Mouse (Mus musculus) cerebellum, adult 9-10 months (tissue): ENCODE results near the gene Dab1.
A peak's percentile ranks its signal among the peaks of the same experiment; 100 is the strongest.

Source experiments
- DNase-seq: peaks from one replicate; pipeline ENCODE4 v3.0.0; 2022

Gene Dab1

GRCm38 (mm10) chr4:104008406-104008805, 389.2 kb downstream of the Dab1 start:
- peak; percentile 74 for DNase-seq

GRCm38 (mm10) chr4:104011683-104012082, 392.5 kb downstream of the Dab1 start:
- DNase-seq = no peak

GRCm38 (mm10) chr4:104012150-104012549, 393.0 kb downstream of the Dab1 start:
- no peak for DNase-seq

GRCm38 (mm10) chr4:104025117-104025694, 406.0 kb downstream of the Dab1 start:
- no peak for DNase-seq

GRCm38 (mm10) chr4:104026834-104027233, 407.7 kb downstream of the Dab1 start:
- no peak for DNase-seq

GRCm38 (mm10) chr4:104027239-104027638, 408.1 kb downstream of the Dab1 start:
- DNase-seq = no peak

GRCm38 (mm10) chr4:104036091-104036490, 416.9 kb downstream of the Dab1 start:
- DNase-seq = no peak

- DNase-seq = no peak
These were observed 420.4 kb downstream of the Dab1 start for GRCm38 (mm10) chr4:104039588-104039987.

GRCm38 (mm10) chr4:104043441-104043840, 424.3 kb downstream of the Dab1 start:
- no peak for DNase-seq

- DNase-seq = no peak
These were observed 425.5 kb downstream of the Dab1 start for GRCm38 (mm10) chr4:104044634-104045033.

- no peak for DNase-seq
These were observed 429.0 kb downstream of the Dab1 start for GRCm38 (mm10) chr4:104047966-104048804.

GRCm38 (mm10) chr4:104057116-104057515, 438.0 kb downstream of the Dab1 start:
- no peak for DNase-seq

- no peak for DNase-seq
These were observed 440.4 kb downstream of the Dab1 start for GRCm38 (mm10) chr4:104059569-104059968.

- DNase-seq = no peak
These were observed 443.2 kb downstream of the Dab1 start for GRCm38 (mm10) chr4:104062356-104062755.

GRCm38 (mm10) chr4:104066901-104067300, 447.7 kb downstream of the Dab1 start:
- DNase-seq = no peak

GRCm38 (mm10) chr4:104067748-104068147, 448.6 kb downstream of the Dab1 start:
- DNase-seq = no peak

GRCm38 (mm10) chr4:104071296-104071695, 452.1 kb downstream of the Dab1 start:
- DNase-seq = no peak

GRCm38 (mm10) chr4:104073920-104074459, 454.8 kb downstream of the Dab1 start:
- DNase-seq = no peak

- DNase-seq = no peak
These were observed 458.6 kb downstream of the Dab1 start for GRCm38 (mm10) chr4:104077771-104078170.

- no peak for DNase-seq
These were observed 487.1 kb downstream of the Dab1 start for GRCm38 (mm10) chr4:104106299-104106698.

GRCm38 (mm10) chr4:104111614-104112013, 492.5 kb downstream of the Dab1 start:
- no peak for DNase-seq

- DNase-seq = no peak
These were observed 494.2 kb downstream of the Dab1 start for GRCm38 (mm10) chr4:104113209-104114005.

- DNase-seq = no peak
These were observed 494.8 kb downstream of the Dab1 start for GRCm38 (mm10) chr4:104114006-104114361.
